Mouse (Mus musculus) layer of hippocampus, postnatal 14 days (tissue): ENCODE results near the gene AC134908.4. TPM values are rescaled to one million over a fixed set of nuclear protein-coding genes. Genes with fewer than 3 reads are reported as not detected.
A peak's percentile ranks its signal among the peaks of the same experiment; 100 is the strongest.
"Not testable (repeated sequence)": the region's sequence is repeated elsewhere in the genome, so short reads cannot be mapped to it uniquely, and the experiment has no call there.

ENCODE experiments used
- DNase-seq, 2 experiments: peaks; one replicate each; pipeline ENCODE4 v3.0.0; 2021 to 2022; ENCODE audit warnings: low spot score in 2 of 2, mixed read lengths in 1 of 2
- total RNA-seq, 2 experiments: library from RNA; stranded (reverse); gene quantifications; 2 replicates each; pipeline ENCODE4 v1.2.3; 2021

AC134908.4 gene
- total RNA-seq, 2 experiments from 2014 or later: not detected

DNA sequence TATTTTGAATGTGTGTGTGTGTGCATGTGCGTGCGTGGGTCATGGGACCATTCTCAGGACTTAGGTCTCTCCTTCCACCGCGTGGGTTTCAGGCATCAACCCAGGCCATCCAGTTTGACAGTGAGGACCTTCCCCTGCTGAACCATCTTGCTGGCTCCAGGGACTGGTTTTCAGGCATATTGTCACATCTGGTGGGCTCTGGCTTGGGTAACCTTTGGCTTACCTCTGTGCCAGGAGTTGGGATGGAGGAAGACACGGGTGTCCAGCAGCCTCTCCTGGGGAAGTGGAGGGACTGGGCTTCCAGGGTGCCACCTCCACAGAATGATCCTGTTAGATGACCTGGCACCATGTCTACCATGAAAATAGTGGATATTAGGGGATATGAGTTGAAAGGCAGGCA, 17.5 kb downstream of the AC134908.4 start:
- DNase-seq: no peak

- DNase-seq: no peak
These were observed 20.0 kb downstream of the AC134908.4 start for GRCm38 (mm10) chr17:25775318-25776062.

DNA sequence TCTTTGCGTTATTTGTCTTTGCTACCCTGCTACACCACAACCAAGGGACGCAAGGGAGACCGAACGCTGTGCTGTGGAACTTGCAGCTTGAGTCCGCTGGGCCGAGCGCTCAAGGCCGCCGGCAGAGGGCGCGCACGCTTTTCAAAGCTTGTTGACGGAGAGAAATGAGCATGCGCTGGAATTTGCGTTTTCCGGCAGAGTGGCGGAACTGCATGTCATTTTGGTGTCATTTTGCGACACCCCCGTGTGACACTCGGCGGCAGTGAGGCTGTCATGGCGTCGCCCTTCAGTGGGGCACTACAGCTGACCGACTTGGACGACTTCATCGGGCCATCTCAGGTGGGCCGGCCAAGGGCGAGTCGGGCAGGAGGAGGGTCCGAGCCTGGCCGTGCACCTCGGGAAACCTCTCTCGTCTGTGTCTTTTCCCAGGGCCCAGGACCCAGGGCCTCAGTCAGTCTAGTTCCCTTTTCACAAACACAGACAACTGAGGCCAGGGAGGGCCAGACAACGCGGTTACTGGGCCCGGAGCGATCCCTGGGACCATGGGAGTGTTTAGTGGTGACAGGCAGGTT, 21.8 kb downstream of the AC134908.4 start, which contains the start of gene Narfl:
TSS of gene Narfl (plus strand) at position 228 of the 572 bp plus-strand sequence.
- DNase-seq: peak; percentile 98 to 99

DNA sequence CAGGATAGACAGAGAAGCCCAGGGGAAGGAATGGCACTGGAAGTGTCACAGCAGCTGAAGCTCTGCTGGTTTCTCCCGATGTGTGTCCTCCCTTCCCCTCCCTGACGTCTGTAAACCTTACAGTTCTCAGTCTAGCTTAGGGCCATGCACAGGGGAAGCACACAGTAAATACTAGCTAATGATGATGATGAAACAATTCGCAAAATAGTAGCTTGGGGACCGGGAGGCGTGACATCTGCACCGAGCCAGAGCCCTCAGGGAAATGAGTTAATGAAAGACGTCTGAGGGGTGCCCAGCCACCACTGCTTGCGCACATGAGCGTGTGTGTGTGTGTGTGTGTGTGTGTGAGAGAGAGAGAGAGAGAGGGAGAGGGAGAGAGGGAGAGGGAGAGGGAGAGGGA, 26.1 kb downstream of the AC134908.4 start:
- no peak for DNase-seq

- DNase-seq: no peak
These were observed 29.6 kb downstream of the AC134908.4 start for GRCm38 (mm10) chr17:25765886-25766285.

GRCm38 (mm10) chr17:25762591-25762990, 32.9 kb downstream of the AC134908.4 start:
- no peak for DNase-seq

DNA sequence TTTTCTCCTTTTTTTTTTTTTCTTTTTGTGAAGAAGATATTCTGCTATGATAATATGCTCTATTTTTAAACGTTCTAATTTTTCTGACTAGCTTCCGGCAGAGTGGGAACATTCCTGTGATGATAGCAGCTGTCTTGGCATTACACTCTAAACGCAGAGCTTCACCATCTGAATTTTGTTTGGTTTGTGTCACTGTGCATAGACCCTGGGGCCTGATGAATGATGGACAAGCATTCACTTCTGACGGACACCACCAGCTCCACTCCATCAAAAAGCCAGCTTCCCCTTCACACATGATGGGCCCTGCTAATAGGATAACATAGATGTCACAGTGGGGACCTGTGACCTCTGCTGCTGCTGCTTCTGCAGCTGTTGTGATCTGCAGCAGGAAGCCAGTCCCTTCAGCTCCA, 33.9 kb downstream of the AC134908.4 start:
- DNase-seq: peak; percentile 41 to 72

DNA sequence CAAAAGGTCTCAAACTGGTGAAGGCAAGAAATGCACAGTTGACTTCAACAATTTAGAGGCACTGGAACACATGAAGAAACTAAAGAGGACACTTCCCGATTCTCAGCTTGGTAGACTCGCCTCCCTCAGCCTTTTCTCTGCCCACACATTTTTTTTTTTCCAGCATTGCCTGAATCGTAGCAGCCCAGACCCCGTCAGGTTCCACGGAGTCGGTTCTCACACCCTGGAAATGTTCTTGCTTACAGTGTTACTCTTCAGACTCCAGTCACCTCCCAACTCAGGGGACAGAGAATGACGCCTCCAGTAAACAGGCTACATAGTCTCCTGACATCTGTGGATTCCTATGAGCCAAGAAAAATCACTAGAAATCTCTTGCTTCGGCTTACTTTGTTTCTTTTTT, 35.3 kb downstream of the AC134908.4 start:
- no peak for DNase-seq

DNA sequence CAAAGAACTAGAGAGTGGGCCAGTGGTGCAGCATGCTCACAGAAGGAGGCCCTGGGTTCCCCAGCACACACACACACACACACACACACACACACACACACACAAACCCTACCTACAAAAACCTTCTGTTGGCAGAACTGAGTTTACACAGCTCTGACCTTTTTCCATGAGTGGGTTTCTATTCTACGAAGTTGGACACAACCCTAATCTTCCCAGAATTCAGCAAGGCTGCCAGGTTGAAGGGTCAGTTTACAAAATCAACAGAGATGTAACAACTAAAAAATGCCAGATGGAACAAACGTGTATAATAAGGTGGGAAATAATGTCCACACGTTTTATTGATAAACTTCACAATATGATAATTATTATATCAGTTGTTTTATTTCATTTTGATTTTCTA, 37.8 kb downstream of the AC134908.4 start:
- no peak for DNase-seq

DNA sequence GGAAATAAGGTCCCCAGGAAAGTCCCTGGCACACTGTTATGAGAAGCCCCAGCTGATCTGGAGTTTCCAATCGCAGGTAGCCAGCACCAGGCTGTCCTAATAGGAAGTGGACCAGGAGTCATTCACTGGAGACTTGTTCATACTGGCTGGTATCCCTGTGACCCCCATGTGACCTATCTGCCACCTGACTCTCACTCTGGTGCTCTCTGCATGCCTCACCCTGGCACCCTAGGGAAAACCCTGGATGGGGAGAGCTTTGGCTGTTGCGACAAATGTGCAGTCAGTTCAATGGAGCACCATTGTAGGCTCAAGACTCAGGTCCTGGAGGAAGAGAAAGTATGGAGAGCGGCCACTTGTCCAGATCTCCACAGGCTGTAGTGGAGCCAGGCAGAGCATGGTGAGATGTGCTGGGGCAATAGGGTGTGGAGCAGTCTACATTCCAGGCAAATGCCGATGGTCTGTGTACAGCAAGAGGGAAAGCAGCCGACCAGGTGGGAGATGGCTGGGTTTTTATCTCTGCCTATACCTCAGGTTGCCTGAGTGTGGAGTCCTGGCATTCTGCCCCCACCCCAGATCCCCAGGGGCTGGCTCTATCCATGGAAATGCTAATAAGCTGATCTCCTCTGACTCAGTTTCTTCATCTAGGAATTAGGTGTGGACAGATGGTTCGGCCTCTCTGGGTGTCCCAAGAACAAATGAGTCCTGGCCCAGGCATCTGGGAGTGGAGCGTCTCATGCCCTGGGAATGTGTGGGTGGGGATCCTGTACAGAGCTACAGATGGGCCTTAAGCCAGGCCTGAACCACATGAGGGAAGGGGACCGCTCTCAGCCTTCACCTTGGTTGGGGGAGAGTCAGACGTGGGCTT, 38.8 kb downstream of the AC134908.4 start:
- no peak for DNase-seq

- no peak for DNase-seq
These were observed 39.7 kb downstream of the AC134908.4 start for GRCm38 (mm10) chr17:25755627-25756377.

GRCm38 (mm10) chr17:25755086-25755485, 40.4 kb downstream of the AC134908.4 start:
- DNase-seq: no peak

DNA sequence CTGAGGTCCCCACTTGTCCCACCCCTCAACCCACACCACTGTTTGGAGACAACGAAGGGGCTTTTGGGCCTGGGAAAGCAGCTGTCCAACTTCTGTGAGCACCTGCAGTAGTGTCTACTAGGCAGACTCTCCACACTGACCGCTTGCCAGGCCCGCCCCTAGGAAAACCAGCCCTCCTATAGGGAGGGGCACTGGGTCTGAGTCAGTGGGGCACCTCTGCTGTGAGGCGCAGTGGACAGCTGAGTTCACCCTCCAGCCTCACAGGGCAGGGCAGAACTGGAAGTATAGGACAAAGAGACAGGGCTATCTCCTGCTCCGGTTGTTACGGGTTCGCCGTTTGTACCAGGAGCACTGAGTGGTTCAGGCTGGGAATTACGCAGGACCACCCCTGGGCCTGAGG, 41.2 kb downstream of the AC134908.4 start, which contains the start of gene Msln:
TSS of gene Msln (minus strand) at position 138 of the 400 bp plus-strand sequence.
- DNase-seq: no peak

GRCm38 (mm10) chr17:25751446-25751845, 44.0 kb downstream of the AC134908.4 start:
- DNase-seq: peak in 1 of 2 experiments; percentile 35

GRCm38 (mm10) chr17:25749314-25749713, 46.1 kb downstream of the AC134908.4 start:
- DNase-seq: no peak

DNA sequence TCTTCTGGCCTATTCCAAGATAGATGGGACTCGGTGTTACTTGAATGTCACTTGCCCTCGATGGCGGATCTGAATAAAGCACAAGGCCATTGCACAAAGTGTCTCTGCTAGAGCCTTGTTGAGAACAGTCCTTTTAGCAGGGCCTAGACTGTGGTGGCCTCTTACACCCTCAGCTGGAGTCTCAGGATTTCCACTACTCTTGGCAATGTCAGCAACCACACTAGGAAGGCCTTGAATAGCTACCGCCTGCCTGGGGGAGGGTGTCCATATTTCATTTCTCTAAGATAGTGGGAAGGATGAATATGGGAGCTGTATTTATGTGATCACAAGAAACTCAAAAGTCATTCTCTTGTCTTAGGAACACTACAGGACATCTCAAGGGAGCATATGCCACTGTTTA, 47.2 kb downstream of the AC134908.4 start:
- no peak for DNase-seq

DNA sequence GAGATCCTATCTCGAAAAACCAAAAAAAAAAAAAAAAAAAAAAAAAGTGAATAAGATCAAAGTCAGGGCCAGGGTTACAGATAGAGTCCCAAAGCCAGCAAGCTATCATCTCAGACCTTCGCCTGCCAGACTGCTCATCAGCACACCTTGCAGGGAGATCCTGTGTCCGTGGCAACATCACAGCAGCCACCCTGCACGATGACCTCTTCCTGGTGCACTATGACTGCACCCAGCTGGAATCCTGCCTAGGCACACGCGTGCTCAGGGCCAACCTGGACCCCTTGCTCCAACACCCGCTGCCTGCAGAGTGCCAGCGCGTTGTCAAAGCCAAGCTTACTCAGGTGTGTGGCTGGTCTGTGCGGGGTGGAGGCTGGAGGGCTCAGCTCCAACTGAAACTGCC, 51.1 kb downstream of the AC134908.4 start:
- no peak for DNase-seq

- DNase-seq: no peak
These were observed 51.6 kb downstream of the AC134908.4 start for GRCm38 (mm10) chr17:25743831-25744230.

DNA sequence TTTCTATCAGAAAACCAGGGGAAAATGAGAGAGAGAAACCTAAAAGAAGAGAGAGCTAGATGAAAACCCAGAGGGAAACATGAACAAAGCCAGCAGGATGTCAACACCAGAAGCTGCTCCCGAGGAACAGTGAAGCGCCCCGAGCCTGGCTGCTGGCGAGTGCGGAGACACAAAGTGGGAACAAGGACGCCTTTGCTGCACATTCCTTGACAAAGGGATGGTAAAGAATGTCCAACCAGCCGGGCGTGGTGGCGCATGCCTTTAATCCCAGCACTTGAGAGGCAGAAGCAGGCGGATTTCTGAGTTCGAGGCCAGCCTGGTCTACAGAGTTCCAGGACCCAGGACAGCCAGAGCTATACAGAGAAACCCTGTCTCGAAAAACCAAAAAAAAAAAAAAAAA, 54.0 kb downstream of the AC134908.4 start:
- DNase-seq: not testable (repeated sequence)
